Mouse (Mus musculus) liver, postnatal 0 days (tissue): ENCODE data around the gene Madd. TPM values are rescaled to one million over a fixed set of nuclear protein-coding genes. Genes with fewer than 3 reads are reported as not detected.

Experiments
- ATAC-seq: fragments of 200-750 bp; cut with Nextera tagmentation; 2 replicates; pipeline ENCODE4 v1.8.0; 2017; ENCODE audit warnings: mild to moderate bottlenecking, moderate library complexity
- DNase-seq: peaks from one replicate; pipeline ENCODE4 v3.0.0-alpha.2; 2016
- H3K27ac ChIP-seq: fragments of 300-500 bp; sonication (generic); 2 replicates; pipeline ENCODE4 v1.5.1; 2014; ENCODE audit warnings: antibody characterized with exemption, moderate library complexity, mild to moderate bottlenecking, low read depth
- H3K27me3 ChIP-seq: fragments of 300-500 bp; sonication (generic); 2 replicates; pipeline ENCODE4 v1.6.1; 2014; ENCODE audit warnings: low read length, control low read depth, mixed read lengths; ENCODE audit not compliant: insufficient read depth
- H3K36me3 ChIP-seq: fragments of 300-500 bp; sonication (generic); replicated peaks from 2 replicates; pipeline ENCODE4 v1.6.1; 2014; ENCODE audit warnings: mild to moderate bottlenecking, control low read depth, low read length, moderate library complexity, mixed read lengths; ENCODE audit not compliant: insufficient read depth
- H3K4me1 ChIP-seq: fragments of 300-500 bp; sonication (generic); 2 replicates; pipeline ENCODE4 v1.6.1; 2014; ENCODE audit warnings: antibody characterized with exemption, mild to moderate bottlenecking, control low read depth; ENCODE audit not compliant: insufficient read depth
- H3K4me2 ChIP-seq: fragments of 300-500 bp; sonication (generic); 2 replicates; pipeline ENCODE4 v1.6.1; 2014; ENCODE audit warnings: low read depth, mild to moderate bottlenecking, low read length, moderate library complexity, mixed read lengths
- H3K4me3 ChIP-seq: fragments of 300-500 bp; sonication (generic); 2 replicates; pipeline ENCODE4 v1.5.1; 2014; ENCODE audit warnings: low read depth, low read length
- H3K9ac ChIP-seq: fragments of 300-500 bp; sonication (generic); replicated peaks from 2 replicates; pipeline ENCODE4 v1.6.1; 2014; ENCODE audit warnings: mild to moderate bottlenecking, moderate library complexity
- H3K9me3 ChIP-seq: fragments of 300-500 bp; sonication (generic); 2 replicates; pipeline ENCODE4 v1.6.1; 2016; ENCODE audit warnings: mild to moderate bottlenecking, control low read depth, low read length, mixed read lengths
- CTCF ChIP-seq: sonication (generic); IDR thresholded peaks from 2 replicates; pipeline ENCODE4 v1.5.1; 2016; ENCODE audit warnings: antibody characterized with exemption, low read depth
- EP300 ChIP-seq: IDR thresholded peaks from 2 replicates; pipeline ENCODE4 v1.6.1; 2016; ENCODE audit warnings: antibody characterized with exemption, low read depth, mild to moderate bottlenecking
- WGBS: fragments of 180-500 bp; shearing (Covaris S2); extraction: QIAGEN DNeasy Blood & Tissue Kit; methylation state at CpG from one replicate; pipeline ENCODE4 v1.1.7; 2014; ENCODE audit not compliant: insufficient replicate concordance; 5-methylcytosine and 5-hydroxymethylcytosine counted together
- polyA plus RNA-seq: library from polyadenylated mRNA; unstranded; fragments of >200 nt; fragmentation: Nextera tagmentation; extraction: Ambion mirVana; gene quantifications from 2 replicates; pipeline ENCODE4 v1.2.1, GENCODE M21; 2015

Madd gene
- polyA plus RNA-seq, 1 experiment from 2014 or later = 3.6 TPM

DNA sequence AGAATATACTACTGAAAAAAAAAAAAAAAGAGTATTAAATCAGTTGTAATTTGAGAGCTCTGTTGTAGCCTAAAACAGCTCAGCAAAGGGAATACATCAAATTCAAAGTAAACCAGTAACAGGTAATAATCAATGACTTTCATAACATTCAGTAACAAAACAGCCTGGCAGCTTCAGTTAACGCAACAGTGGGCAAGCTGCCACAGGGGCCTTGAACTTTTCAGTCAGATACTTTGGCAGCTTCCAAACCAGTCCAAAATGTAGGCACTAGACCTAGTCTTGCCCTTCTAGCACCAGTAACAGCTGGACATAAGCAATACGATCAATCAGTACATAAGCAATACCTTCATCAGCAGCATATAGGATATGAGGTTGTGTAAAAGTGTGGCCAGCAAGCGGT is 29.5 kb downstream of the Madd start:
- WGBS = 72% methylated on average over 3 of the region's 3 CpGs
- Histone ChIP-seq H3K4me1 (no peaks in the 10 kb centered on the region), H3K9ac (no peak overlapping the region), H3K36me3 (peaks cover 30% of the 10 kb centered on the region), H3K9me3 (no peaks in the 10 kb centered on the region), H3K27me3 (no peaks in the 10 kb centered on the region), H3K4me3 (no peak overlapping the region), H3K4me2 (no peak overlapping the region), H3K27ac (peak overlapping the region; percentile 30; the same call in 1 of the 2 replicates)
- TF ChIP-seq EP300 (no peak), CTCF (no peak)
- ATAC-seq = peak; percentile 75
- DNase-seq = peak; percentile 79

- Histone ChIP-seq H3K4me1 (no peaks in the 10 kb centered on the region), H3K9me3 (no peaks in the 10 kb centered on the region), H3K27me3 (no peaks in the 10 kb centered on the region), H3K4me2 (no peak overlapping the region), H3K9ac (no peak overlapping the region), H3K27ac (peak overlapping the region; percentile 44; the same call in 1 of the 2 replicates), H3K4me3 (no peak overlapping the region), H3K36me3 (peaks cover 28% of the 10 kb centered on the region)
- peak; percentile 80 for ATAC-seq
- 68% methylated on average over 3 of the region's 3 CpGs for WGBS
- DNase-seq = no peak
- TF ChIP-seq CTCF (no peak), EP300 (no peak)
Measured at GRCm38 (mm10) chr2:91152885-91153377, 30.7 kb downstream of the Madd start.

DNA sequence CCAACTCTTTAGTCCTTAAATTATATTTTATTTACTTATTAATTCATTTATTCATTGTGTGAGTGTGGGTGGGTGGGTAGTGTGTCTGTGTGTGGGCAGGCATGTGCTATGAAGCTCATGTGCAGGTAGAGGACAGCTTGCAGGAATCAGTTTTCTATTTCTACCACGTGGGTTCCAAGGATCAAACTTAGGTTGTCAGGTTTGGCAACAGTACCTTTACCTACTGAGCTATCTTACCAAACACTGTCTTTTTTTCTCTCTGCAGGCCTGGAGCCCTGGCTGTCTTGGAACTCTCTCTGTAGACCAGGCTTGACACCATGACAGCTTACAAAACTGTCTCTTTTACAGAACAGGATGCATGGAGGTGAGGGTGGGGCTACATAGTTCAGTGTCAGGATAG is 32.3 kb downstream of the Madd start:
- H3K27ac ChIP-seq = no peak overlapping the region
- H3K27me3 ChIP-seq = no peaks in the 10 kb centered on the region
- no peak for ATAC-seq
- H3K9ac ChIP-seq = no peak overlapping the region
- H3K36me3 ChIP-seq = peaks cover 24% of the 10 kb centered on the region
- DNase-seq = no peak
- H3K4me2 ChIP-seq = no peak overlapping the region
- H3K9me3 ChIP-seq = no peaks in the 10 kb centered on the region
- no peaks in the 10 kb centered on the region for H3K4me1 ChIP-seq
- no peak overlapping the region for H3K4me3 ChIP-seq
- 68% methylated on average over 1 of the region's 1 CpGs for WGBS
- TF ChIP-seq CTCF (no peak), EP300 (no peak)

DNA sequence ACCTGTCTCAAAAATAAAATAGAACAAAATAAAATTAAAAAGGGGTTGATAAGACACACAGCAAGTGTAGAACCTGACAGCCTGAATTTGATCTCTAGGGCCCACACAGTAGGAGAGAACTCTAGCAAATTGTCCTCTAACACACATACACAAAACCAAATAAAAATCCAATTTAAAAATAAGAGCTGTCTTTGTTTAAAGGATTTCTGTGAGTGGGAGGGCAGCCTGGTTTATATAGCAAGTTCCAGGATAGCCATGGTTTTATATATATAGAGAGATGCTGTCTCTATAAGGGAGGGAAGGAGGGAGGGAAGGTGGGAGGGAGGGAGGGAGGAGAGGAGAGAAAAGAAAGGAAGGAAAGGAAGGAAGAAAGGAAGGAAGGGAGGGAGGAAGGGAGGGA is 35.5 kb downstream of the Madd start:
- Histone ChIP-seq H3K9ac (no peak overlapping the region), H3K4me2 (no peak overlapping the region), H3K9me3 (no peaks in the 10 kb centered on the region), H3K4me1 (no peaks in the 10 kb centered on the region), H3K27me3 (no peaks in the 10 kb centered on the region), H3K4me3 (no peak overlapping the region), H3K27ac (no peak overlapping the region), H3K36me3 (peaks cover 22% of the 10 kb centered on the region)
- no peak for ATAC-seq
- TF ChIP-seq EP300 = no peak
- no peak for TF ChIP-seq CTCF
- DNase-seq = no peak

GRCm38 (mm10) chr2:91143401-91143800 is 40.2 kb downstream of the Madd start:
- Histone ChIP-seq H3K27ac (no peak overlapping the region), H3K36me3 (peaks cover 13% of the 10 kb centered on the region), H3K4me3 (no peak overlapping the region), H3K9me3 (no peaks in the 10 kb centered on the region), H3K4me2 (no peak overlapping the region), H3K9ac (no peak overlapping the region), H3K4me1 (no peaks in the 10 kb centered on the region), H3K27me3 (no peaks in the 10 kb centered on the region)
- DNase-seq = peak; percentile 7
- no peak for ATAC-seq
- WGBS = 93% methylated on average over 11 of the region's 11 CpGs
- TF ChIP-seq EP300 = no peak
- TF ChIP-seq CTCF = no peak

- Histone ChIP-seq H3K9ac (no peak overlapping the region), H3K27me3 (no peaks in the 10 kb centered on the region), H3K4me1 (no peaks in the 10 kb centered on the region), H3K36me3 (peaks cover 18% of the 10 kb centered on the region), H3K4me2 (no peak overlapping the region), H3K27ac (no peak overlapping the region), H3K9me3 (no peaks in the 10 kb centered on the region), H3K4me3 (no peak overlapping the region)
- DNase-seq (no peak), ATAC-seq (no peak)
- TF ChIP-seq EP300 = no peak
- TF ChIP-seq CTCF = no peak
- WGBS = 82% methylated on average over 6 of the region's 6 CpGs
Measured at GRCm38 (mm10) chr2:91142920-91143319, 40.7 kb downstream of the Madd start.

GRCm38 (mm10) chr2:91139764-91140163 is 43.9 kb downstream of the Madd start:
- Histone ChIP-seq H3K9me3 (no peaks in the 10 kb centered on the region), H3K4me2 (no peak overlapping the region), H3K9ac (no peak overlapping the region), H3K36me3 (peaks cover 15% of the 10 kb centered on the region; the same call in 1 of the 2 replicates), H3K27me3 (no peaks in the 10 kb centered on the region), H3K4me3 (no peak overlapping the region), H3K27ac (no peak overlapping the region), H3K4me1 (no peaks in the 10 kb centered on the region)
- WGBS = 82% methylated on average over 8 of the region's 8 CpGs
- DNase-seq (no peak), ATAC-seq (no peak)
- no peak for TF ChIP-seq CTCF
- no peak for TF ChIP-seq EP300
